Mouse (Mus musculus) liver, embryonic 18 days (tissue): ENCODE measurements around the gene Acnat2. TPM values are rescaled to one million over a fixed set of nuclear protein-coding genes. Genes with fewer than 3 reads are reported as not detected.

Source experiments
- polyA plus RNA-seq: library from polyadenylated mRNA; depleted of rRNA; stranded (reverse); fragments of >200 nt; gene quantifications from 2 replicates; pipeline ENCODE4 v1.2.3, GENCODE M21; 2012; rRNA removed

Gene Acnat2
- 5.8 and 8.0 TPM in 2 replicates for polyA plus RNA-seq

DNA sequence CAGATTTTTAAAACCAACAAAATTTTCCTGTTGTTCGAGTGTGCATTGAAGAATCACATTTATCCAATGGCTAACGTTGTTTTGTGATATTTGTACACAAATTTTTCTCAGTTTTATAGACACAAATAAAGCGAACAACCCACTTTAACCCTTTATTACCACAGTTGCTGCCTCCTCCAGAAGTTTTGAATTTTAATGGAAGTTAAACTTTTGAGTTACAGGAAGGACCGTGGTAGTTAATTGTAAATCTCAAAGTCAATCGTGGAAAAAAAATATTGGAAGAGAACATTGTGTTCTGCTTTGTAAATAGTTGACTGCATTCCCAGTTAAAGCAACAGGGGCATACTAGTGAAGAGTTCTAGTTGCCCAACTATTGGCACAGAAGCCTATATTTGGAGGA, at the start of gene Acnat2:
Gene Acnat2, minus strand, starts transcription at position 195 of the 400 bp plus-strand sequence.

Other genes starting within 250 kb of the Acnat2 start
- 8.8 and 10.5 TPM in 2 replicates for gene Acnat1, start 65.8 kb upstream of the Acnat2 start, polyA plus RNA-seq
- 6.3 and 11.9 TPM in 2 replicates for gene Baat, start 98.4 kb upstream of the Acnat2 start, polyA plus RNA-seq
- 28.9 and 29.5 TPM in 2 replicates for gene Mrpl50, start 112.9 kb upstream of the Acnat2 start, polyA plus RNA-seq
- gene Zfp189, start 113.0 kb upstream of the Acnat2 start, polyA plus RNA-seq, result 1.7 and 1.8 TPM in 2 replicates
- gene Aldob, start 141.4 kb upstream of the Acnat2 start, polyA plus RNA-seq, result 895 and 929 TPM in 2 replicates
- 2.8 and 3.3 TPM in 2 replicates for gene Tmem246, start 189.7 kb upstream of the Acnat2 start, polyA plus RNA-seq
- 11.6 and 13.4 TPM in 2 replicates for gene Rnf20, start 223.9 kb upstream of the Acnat2 start, polyA plus RNA-seq